Mouse (Mus musculus) CD8-positive naive resting alpha-beta T cell, adult 2 months (primary cell): ENCODE results near the gene Unc13a.

Experiments used
- DNase-seq, 2 experiments: peaks; one replicate each; pipeline ENCODE4 v3.0.0; 2022; ENCODE audit warnings: low read depth in 2 of 2, low spot score in 2 of 2

Gene Unc13a

DNA sequence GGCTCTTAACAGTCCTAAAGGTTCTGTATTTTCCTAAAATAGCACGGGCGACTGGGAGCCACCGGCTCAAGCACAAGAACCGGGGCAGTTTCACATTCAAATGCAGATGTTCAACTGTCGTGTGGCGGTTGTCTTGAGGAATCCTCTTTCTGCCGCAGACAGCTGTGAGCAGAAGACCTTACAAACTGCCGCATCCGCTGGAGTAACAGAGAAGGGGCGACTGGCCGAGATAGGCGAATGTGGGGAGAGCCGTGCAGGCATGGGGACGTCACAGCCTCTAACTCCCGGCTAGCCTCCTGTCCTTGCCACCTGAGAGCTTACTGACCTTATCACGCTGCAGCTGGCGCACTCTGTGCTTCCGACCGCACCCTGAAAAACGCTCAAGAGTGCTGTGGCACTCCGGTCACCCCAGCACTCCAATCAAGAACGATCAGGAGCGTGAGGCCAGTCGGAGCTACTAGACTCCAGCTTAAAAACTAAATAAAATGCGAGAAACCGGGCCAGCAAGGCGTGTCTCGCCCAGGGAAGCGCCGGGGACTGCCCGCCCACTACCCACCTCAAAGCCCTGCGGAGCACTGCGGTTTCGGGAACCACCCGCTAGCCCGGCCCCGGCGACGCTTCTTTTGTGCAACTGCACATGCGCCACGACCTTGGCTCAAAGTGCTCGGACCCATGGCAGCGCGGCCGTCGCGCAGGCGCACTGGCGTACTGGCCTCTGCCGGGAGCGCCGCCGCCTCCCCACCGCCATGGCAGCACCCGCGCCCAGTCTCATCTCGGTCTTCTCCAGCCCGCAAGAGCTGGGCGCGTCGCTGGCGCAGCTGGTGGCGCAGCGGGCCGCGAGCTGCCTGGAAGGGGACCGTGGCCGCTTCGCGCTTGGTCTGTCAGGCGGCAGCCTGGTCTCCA lies 79.8 kb downstream of the Unc13a start, which contains the start of gene Pgls:
Gene Pgls (plus strand): TSS at position 706 of the 903 bp plus-strand sequence.
- DNase-seq = peak; percentile 60 to 75

DNA sequence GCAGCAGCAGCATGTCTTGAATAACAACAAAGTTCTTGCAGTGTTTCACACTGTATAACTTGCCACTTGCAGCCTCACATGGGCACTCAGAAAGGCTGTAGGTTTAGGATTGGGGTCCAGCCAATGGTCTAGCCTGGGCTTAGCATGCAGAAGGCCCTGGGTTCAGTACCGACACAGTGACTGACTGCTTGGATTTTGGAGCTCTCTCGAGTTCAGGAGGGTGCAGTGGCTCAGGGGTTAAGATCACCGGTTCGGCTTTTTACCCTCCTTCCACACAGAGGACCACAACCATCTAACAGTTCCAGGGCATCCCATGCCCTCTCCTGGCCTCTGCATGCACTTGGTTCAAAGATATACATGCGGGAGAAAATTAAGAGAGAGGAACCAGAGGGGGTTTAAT lies 80.5 kb downstream of the Unc13a start:
- no peak for DNase-seq

DNA sequence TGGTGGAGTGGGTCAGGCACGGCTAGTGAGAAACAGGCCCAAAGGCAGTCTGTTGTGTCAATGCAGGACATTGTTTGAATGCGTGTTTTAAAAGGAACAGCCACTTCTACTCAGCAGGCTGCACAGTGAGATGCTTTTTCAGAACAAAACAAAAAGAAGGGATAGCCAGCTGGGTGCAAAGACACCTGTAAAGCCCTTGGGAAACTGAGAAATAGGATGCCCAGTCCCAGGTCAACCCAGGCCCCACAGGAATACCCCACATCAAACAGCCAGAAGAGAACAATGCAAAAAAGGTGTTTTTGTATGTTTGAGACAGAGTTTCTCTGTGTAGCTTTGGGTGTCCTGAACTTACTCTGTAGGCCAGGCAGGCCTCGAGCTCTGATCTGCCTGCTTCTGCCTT lies 82.8 kb downstream of the Unc13a start:
- no peak for DNase-seq

DNA sequence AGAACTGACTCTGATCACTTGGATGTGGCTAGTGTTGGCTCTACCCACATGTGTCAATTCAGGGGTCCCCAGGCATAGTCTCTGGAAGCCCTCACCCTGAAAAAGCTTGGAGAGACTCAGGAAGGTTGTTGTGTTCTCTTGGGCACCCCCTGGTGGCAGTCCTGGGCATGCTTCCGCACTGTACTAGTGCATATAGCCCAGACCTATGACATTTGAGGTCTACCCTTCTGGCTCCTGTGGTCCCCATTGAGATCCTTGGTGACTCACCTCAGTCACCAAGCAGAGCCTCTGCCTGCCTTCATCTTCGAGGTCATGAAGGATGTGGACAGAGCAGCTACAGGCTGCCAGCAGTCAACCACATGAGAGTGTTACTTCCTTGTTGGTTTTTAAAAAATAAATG lies 84.7 kb downstream of the Unc13a start:
- peak in 1 of 2 experiments; percentile 43 for DNase-seq

DNA sequence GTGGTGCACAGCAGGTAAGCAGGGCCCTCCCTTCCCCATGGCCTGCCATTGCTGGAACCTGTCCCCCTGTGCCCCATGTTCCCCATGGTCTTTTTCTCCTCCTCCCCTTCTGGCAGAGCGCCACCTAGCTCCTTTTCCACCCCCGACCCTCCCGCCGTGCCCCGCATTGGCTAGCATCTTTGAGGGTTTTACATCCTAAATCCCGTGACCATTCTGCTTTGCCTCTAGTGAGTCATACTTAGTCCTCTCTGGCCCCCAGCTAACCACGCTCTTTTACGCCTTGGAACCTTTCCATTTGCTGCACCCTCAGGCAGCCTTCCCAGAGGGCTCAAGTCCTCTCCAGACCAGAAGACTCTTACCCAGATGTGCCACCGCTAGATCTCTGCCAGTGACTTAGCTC lies 91.4 kb downstream of the Unc13a start:
- DNase-seq = no peak

DNA sequence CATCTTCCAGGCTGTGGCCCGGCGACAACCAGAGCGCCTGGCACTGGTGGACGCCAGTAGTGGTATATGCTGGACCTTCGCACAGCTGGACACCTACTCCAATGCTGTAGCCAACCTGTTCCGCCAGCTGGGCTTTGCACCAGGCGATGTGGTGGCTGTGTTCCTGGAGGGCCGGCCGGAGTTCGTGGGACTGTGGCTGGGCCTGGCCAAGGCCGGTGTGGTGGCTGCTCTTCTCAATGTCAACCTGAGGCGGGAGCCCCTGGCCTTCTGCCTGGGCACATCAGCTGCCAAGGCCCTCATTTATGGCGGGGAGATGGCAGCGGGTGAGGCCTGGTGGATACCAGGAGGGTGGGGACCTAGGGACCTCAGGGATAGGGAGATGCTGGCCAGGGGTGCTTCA lies 92.1 kb downstream of the Unc13a start:
- DNase-seq = no peak

DNA sequence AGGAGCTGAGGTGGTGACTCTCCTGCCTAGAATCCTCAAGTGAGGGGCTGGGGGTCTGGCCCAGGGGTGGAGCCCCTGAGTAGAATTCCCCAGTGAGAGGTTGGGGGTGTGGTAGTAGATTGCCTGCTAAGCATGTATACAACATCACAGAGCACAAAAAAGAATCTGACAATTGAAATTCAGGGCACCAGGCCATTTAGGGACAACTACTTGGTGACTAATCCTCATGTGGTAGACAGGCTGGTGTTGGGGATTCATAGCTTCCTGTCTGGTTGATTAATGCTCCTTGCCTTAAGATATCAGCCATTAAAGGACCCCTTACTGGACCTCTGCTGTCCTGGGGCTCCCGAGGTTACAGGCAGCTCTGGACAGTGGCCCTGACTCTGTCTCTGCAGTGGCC lies 92.5 kb downstream of the Unc13a start:
- DNase-seq = no peak

DNA sequence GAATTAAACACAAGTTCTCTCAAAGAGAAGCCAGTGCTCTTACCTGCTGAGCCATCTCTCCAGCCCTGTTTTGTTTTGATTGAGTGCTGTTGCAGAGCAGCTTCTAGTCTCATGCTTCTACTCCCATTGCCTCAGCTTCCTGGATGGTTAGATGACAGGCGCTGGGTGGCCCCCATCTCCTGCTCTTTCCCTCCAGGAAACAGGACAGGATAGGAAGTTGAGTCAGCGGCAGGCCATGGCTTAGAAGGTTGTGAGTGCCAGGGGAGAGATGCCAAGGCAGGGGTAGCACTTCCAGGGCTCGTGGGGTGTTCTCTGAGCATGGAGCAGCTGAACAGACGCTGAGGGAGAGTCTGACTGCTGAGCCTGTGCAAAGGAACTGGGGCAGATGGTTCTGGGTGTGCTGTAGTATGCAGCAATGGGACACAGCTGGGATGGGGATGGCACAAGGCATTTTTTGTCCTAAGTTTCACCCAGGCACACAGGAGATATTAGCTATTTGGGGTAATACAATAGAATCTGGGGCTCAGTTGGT lies 93.6 kb downstream of the Unc13a start:
- DNase-seq = no peak

DNA sequence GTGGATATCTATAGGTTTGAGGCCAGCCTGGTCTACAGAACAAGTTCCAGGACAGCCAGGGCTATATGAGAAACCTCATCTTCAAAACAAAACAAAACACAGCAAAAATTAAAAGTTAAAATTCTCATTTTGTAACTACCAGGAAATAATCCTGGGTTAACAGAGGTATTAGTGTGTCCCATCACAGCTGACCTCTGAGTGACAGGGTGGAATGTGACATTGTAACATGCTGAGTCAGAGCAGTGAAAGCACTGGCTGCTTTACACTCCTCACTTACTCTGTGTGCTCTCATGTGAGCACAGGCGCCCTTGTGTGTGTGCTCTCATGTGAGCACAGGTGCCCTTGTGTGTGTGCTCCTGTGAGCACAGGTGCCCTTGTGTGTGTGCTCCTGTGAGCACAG lies 96.5 kb downstream of the Unc13a start:
- no peak for DNase-seq

DNA sequence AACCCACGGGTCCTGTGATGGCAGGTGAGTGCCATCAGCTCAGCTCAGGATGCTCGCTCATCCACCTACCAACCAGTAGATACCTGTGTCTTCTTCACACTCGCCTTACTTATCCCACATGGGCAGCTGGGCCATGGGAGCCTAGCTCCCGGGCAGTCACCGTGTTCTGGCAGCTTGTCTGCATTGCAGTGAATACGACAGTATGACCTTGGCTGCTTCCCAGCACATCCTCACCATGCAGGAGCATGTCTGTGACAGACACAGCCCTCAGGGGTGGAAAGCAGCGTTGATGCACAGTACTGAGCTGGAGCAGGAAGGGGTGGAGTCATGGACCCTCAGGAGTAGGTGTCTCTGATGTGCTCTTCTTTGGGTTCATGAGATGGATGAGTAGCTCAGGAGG lies 97.1 kb downstream of the Unc13a start:
- DNase-seq = no peak
